Mouse (Mus musculus): ENCODE measurements around the gene Golga1. TPM values are rescaled to one million over a fixed set of nuclear protein-coding genes. Genes with fewer than 3 reads are reported as not detected.
A peak's percentile ranks its signal among the peaks of the same experiment; 100 is the strongest.

Gene Golga1
- polyA plus RNA-seq, 1 experiment, result 44.2 TPM

- no peak for TF ChIP-seq POLR2A (IDR thresholded peaks at IDR 0.05; ENCODE audit: borderline replicate concordance, insufficient read depth, low read length)
- no peak for TF ChIP-seq CTCF (IDR thresholded peaks at IDR 0.05; ENCODE audit: borderline replicate concordance, insufficient read depth, low read depth, low read length)
These were observed 5.3 kb upstream of the Golga1 start for GRCm38 (mm10) chr2:39070666-39071065.

GRCm38 (mm10) chr2:39069096-39069495, 3.8 kb upstream of the Golga1 start:
- TF ChIP-seq CTCF (IDR thresholded peaks at IDR 0.05; ENCODE audit: borderline replicate concordance, insufficient read depth, low read depth, low read length) (no peak), POLR2A (IDR thresholded peaks at IDR 0.05; ENCODE audit: borderline replicate concordance, insufficient read depth, low read length) (no peak)
- no peak for DNase-seq

More at GRCm38 (mm10) chr2:39070666-39071065, 5.3 kb upstream of the Golga1 start:
- no peak overlapping the region for H3K27ac ChIP-seq (ENCODE audit: insufficient read depth, low read length)
- no peak overlapping the region for H3K4me3 ChIP-seq (replicated peaks; ENCODE audit: insufficient read depth, low read depth, low read length)
- H3K27me3 ChIP-seq (ENCODE audit: control insufficient read depth, insufficient read depth, low read length), result no peaks in the 10 kb centered on the region
- no peaks in the 10 kb centered on the region for H3K4me1 ChIP-seq (ENCODE audit: control insufficient read depth, insufficient read depth, low read length)
- no peak for DNase-seq

GRCm38 (mm10) chr2:39064687-39065399, 498 bp downstream of the Golga1 start:
- DNase-seq, result no peak
- Histone ChIP-seq H3K27me3 (ENCODE audit: control insufficient read depth, insufficient read depth, low read length) (no peaks in the 10 kb centered on the region), H3K4me1 (ENCODE audit: control insufficient read depth, insufficient read depth, low read length) (no peaks in the 10 kb centered on the region), H3K4me3 (replicated peaks; ENCODE audit: insufficient read depth, low read depth, low read length) (peak overlapping the region; percentile 74), H3K27ac (ENCODE audit: insufficient read depth, low read length) (peak overlapping the region; percentile 63)
- no peak for TF ChIP-seq POLR2A (IDR thresholded peaks at IDR 0.05; ENCODE audit: borderline replicate concordance, insufficient read depth, low read length)
- TF ChIP-seq CTCF (IDR thresholded peaks at IDR 0.05; ENCODE audit: borderline replicate concordance, insufficient read depth, low read depth, low read length), result no peak
- WGBS, result 3% methylated on average over 25 of the region's 25 CpGs

More at GRCm38 (mm10) chr2:39069096-39069495, 3.8 kb upstream of the Golga1 start:
- Histone ChIP-seq H3K4me1 (ENCODE audit: control insufficient read depth, insufficient read depth, low read length) (no peaks in the 10 kb centered on the region), H3K27ac (ENCODE audit: insufficient read depth, low read length) (no peak overlapping the region), H3K4me3 (replicated peaks; ENCODE audit: insufficient read depth, low read depth, low read length) (no peak overlapping the region), H3K27me3 (ENCODE audit: control insufficient read depth, insufficient read depth, low read length) (no peaks in the 10 kb centered on the region)
- WGBS, result 80% methylated on average over 1 of the region's 1 CpGs

- DNase-seq, result no peak
- Histone ChIP-seq H3K4me3 (replicated peaks; ENCODE audit: insufficient read depth, low read depth, low read length) (no peak overlapping the region), H3K27ac (ENCODE audit: insufficient read depth, low read length) (no peak overlapping the region), H3K27me3 (ENCODE audit: control insufficient read depth, insufficient read depth, low read length) (no peaks in the 10 kb centered on the region; the same call in 1 of the 2 replicates), H3K4me1 (ENCODE audit: control insufficient read depth, insufficient read depth, low read length) (no peaks in the 10 kb centered on the region)
- TF ChIP-seq CTCF (IDR thresholded peaks at IDR 0.05; ENCODE audit: borderline replicate concordance, insufficient read depth, low read depth, low read length) (no peak), POLR2A (IDR thresholded peaks at IDR 0.05; ENCODE audit: borderline replicate concordance, insufficient read depth, low read length) (no peak)
- 100% methylated on average over 1 of the region's 1 CpGs for WGBS
These were observed 16.8 kb downstream of the Golga1 start for GRCm38 (mm10) chr2:39048515-39048914.

GRCm38 (mm10) chr2:39040215-39040614, 25.1 kb downstream of the Golga1 start:
- H3K4me1 ChIP-seq (ENCODE audit: control insufficient read depth, insufficient read depth, low read length), result no peaks in the 10 kb centered on the region
- H3K27me3 ChIP-seq (ENCODE audit: control insufficient read depth, insufficient read depth, low read length), result no peaks in the 10 kb centered on the region
- no peak for DNase-seq
- no peak overlapping the region for H3K27ac ChIP-seq (ENCODE audit: insufficient read depth, low read length)
- WGBS, result 94% methylated on average over 1 of the region's 1 CpGs
- no peak overlapping the region for H3K4me3 ChIP-seq (replicated peaks; ENCODE audit: insufficient read depth, low read depth, low read length)
- TF ChIP-seq POLR2A (IDR thresholded peaks at IDR 0.05; ENCODE audit: borderline replicate concordance, insufficient read depth, low read length), result no peak
- TF ChIP-seq CTCF (IDR thresholded peaks at IDR 0.05; ENCODE audit: borderline replicate concordance, insufficient read depth, low read depth, low read length), result no peak

GRCm38 (mm10) chr2:39031611-39032010, 33.7 kb downstream of the Golga1 start:
- DNase-seq, result no peak
- H3K27ac ChIP-seq (ENCODE audit: insufficient read depth, low read length), result no peak overlapping the region
- 76% methylated on average over 1 of the region's 1 CpGs for WGBS

GRCm38 (mm10) chr2:39020004-39020403, 45.3 kb downstream of the Golga1 start:
- no peak overlapping the region for H3K4me3 ChIP-seq (replicated peaks; ENCODE audit: insufficient read depth, low read depth, low read length)
- H3K27ac ChIP-seq (ENCODE audit: insufficient read depth, low read length), result no peak overlapping the region
- no peaks in the 10 kb centered on the region for H3K4me1 ChIP-seq (ENCODE audit: control insufficient read depth, insufficient read depth, low read length)
- TF ChIP-seq POLR2A (IDR thresholded peaks at IDR 0.05; ENCODE audit: borderline replicate concordance, insufficient read depth, low read length) (no peak), CTCF (IDR thresholded peaks at IDR 0.05; ENCODE audit: borderline replicate concordance, insufficient read depth, low read depth, low read length) (no peak)
- DNase-seq, result no peak
- WGBS, result 94% methylated on average over 1 of the region's 1 CpGs
- no peaks in the 10 kb centered on the region for H3K27me3 ChIP-seq (ENCODE audit: control insufficient read depth, insufficient read depth, low read length)

More at GRCm38 (mm10) chr2:39031611-39032010, 33.7 kb downstream of the Golga1 start:
- no peak for TF ChIP-seq POLR2A (IDR thresholded peaks at IDR 0.05; ENCODE audit: borderline replicate concordance, insufficient read depth, low read length)
- no peak for TF ChIP-seq CTCF (IDR thresholded peaks at IDR 0.05; ENCODE audit: borderline replicate concordance, insufficient read depth, low read depth, low read length)
- no peak overlapping the region for H3K4me3 ChIP-seq (replicated peaks; ENCODE audit: insufficient read depth, low read depth, low read length)
- no peaks in the 10 kb centered on the region for H3K4me1 ChIP-seq (ENCODE audit: control insufficient read depth, insufficient read depth, low read length)
- no peaks in the 10 kb centered on the region for H3K27me3 ChIP-seq (ENCODE audit: control insufficient read depth, insufficient read depth, low read length)

GRCm38 (mm10) chr2:39016581-39016980, 48.8 kb downstream of the Golga1 start:
- Histone ChIP-seq H3K27ac (ENCODE audit: insufficient read depth, low read length) (no peak overlapping the region), H3K27me3 (ENCODE audit: control insufficient read depth, insufficient read depth, low read length) (no peaks in the 10 kb centered on the region), H3K4me3 (replicated peaks; ENCODE audit: insufficient read depth, low read depth, low read length) (no peak overlapping the region), H3K4me1 (ENCODE audit: control insufficient read depth, insufficient read depth, low read length) (no peaks in the 10 kb centered on the region; the same call in 1 of the 2 replicates)
- WGBS, result 81% methylated on average over 3 of the region's 3 CpGs
- DNase-seq, result no peak
- TF ChIP-seq POLR2A (IDR thresholded peaks at IDR 0.05; ENCODE audit: borderline replicate concordance, insufficient read depth, low read length) (no peak), CTCF (IDR thresholded peaks at IDR 0.05; ENCODE audit: borderline replicate concordance, insufficient read depth, low read depth, low read length) (no peak)

All from cerebellum, adult 2 months (tissue).